Mouse (Mus musculus) lung, postnatal 0 days (tissue): ENCODE results near the gene Smim15. TPM values are rescaled to one million over a fixed set of nuclear protein-coding genes. Genes with fewer than 3 reads are reported as not detected.

Experiments used
- ATAC-seq: fragments of 200-750 bp; cut with Nextera tagmentation; 2 replicates; pipeline ENCODE4 v1.8.0; 2017; ENCODE audit warnings: moderate library complexity
- DNase-seq: peaks from one replicate; pipeline ENCODE4 v3.0.0-alpha.2; 2016; ENCODE audit warnings: low spot score
- H3K27ac ChIP-seq: fragments of 300-500 bp; sonication (generic); 2 replicates; pipeline ENCODE4 v1.5.1; 2014; ENCODE audit warnings: antibody characterized with exemption, mild to moderate bottlenecking, low read length, mixed read lengths
- H3K27me3 ChIP-seq: fragments of 300-500 bp; sonication (generic); replicated peaks from 2 replicates; pipeline ENCODE4 v1.6.1; 2014; ENCODE audit warnings: low read length, mixed read lengths; ENCODE audit not compliant: insufficient read depth
- H3K36me3 ChIP-seq: fragments of 300-500 bp; sonication (generic); 2 replicates; pipeline ENCODE4 v1.6.1; 2014; ENCODE audit warnings: low read length, mixed read lengths; ENCODE audit not compliant: insufficient read depth
- H3K4me1 ChIP-seq: fragments of 300-500 bp; sonication (generic); 2 replicates; pipeline ENCODE4 v1.6.1; 2014; ENCODE audit warnings: antibody characterized with exemption, low read depth, low read length, mixed read lengths; ENCODE audit not compliant: insufficient read depth
- H3K4me2 ChIP-seq: fragments of 300-500 bp; sonication (generic); replicated peaks from 2 replicates; pipeline ENCODE4 v1.6.1; 2014; ENCODE audit warnings: low read depth, mild to moderate bottlenecking, low read length, moderate library complexity, mixed read lengths
- H3K4me3 ChIP-seq: fragments of 300-500 bp; sonication (generic); 2 replicates; pipeline ENCODE4 v1.5.1; 2014; ENCODE audit warnings: low read depth, low read length
- H3K9ac ChIP-seq: fragments of 300-500 bp; sonication (generic); replicated peaks from 2 replicates; pipeline ENCODE4 v1.6.1; 2014; ENCODE audit warnings: low read depth, mild to moderate bottlenecking
- H3K9me3 ChIP-seq: fragments of 300-500 bp; sonication (generic); 2 replicates; pipeline ENCODE4 v1.6.1; 2016; ENCODE audit warnings: low read length, mixed read lengths
- CTCF ChIP-seq: IDR thresholded peaks from 2 replicates; pipeline ENCODE4 v1.5.1; 2016; ENCODE audit warnings: antibody characterized with exemption, mild to moderate bottlenecking
- EP300 ChIP-seq: IDR thresholded peaks from 2 replicates; pipeline ENCODE4 v1.6.1; 2016; ENCODE audit warnings: antibody characterized with exemption, mild to moderate bottlenecking, control low read depth
- WGBS: fragments of 180-500 bp; shearing (Covaris S2); extraction: QIAGEN DNeasy Blood & Tissue Kit; methylation state at CpG from one replicate; pipeline ENCODE4 v1.1.7; 2014; 5-methylcytosine and 5-hydroxymethylcytosine counted together
- polyA plus RNA-seq: library from polyadenylated mRNA; unstranded; fragments of >200 nt; fragmentation: Nextera tagmentation; extraction: Ambion mirVana; gene quantifications from 2 replicates; pipeline ENCODE4 v1.2.1, GENCODE M21; 2015

Smim15 gene
- polyA plus RNA-seq, 1 experiment from 2014 or later: 65.7 TPM

DNA sequence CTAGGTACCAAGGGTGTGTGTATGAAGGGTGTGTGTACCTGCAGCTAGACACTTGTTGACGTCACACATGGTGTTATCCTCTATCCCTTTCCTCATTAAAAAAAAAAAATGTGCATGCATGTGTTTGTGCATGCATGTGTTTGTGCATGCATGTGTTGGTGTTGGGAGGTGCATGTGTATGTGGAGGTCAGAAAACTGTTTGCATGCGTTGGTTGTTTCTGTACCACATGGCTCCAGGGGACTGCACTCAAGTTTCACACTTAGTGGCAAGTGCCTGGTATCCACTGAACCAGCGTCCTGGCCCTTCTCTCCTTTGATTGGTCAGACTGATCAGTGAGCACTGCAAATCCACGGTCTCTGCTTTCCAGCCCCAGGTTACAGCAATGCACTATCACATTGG, 42.5 kb downstream of the Smim15 start:
- Histone ChIP-seq H3K27ac (no peak overlapping the region), H3K9ac (no peak overlapping the region), H3K36me3 (no peaks in the 10 kb centered on the region), H3K4me2 (no peak overlapping the region), H3K4me1 (no peaks in the 10 kb centered on the region), H3K9me3 (no peaks in the 10 kb centered on the region), H3K4me3 (no peak overlapping the region), H3K27me3 (no peaks in the 10 kb centered on the region)
- TF ChIP-seq EP300: no peak
- no peak for TF ChIP-seq CTCF
- 78% methylated on average over 4 of the region's 4 CpGs for WGBS
- no peak for DNase-seq
- no peak for ATAC-seq

DNA sequence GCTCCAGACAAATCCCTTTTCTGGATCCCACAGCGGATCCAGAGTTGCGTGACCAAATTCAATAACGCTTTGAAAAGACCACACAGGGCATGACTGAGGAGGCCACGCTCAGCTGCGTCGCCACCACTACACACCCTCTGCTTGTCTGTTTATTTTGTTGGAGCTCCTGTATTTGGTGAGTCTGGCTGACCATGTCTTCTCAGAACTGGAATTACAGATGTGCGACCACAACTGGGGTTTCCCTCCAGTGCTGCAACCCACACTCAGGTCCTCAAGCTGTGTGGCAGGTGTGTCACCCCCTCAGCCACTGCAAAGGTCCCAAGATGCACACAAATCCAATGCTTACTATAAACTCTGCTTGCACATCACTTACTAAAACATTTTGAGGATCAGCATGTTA, 48.0 kb downstream of the Smim15 start:
- no peaks in the 10 kb centered on the region for H3K9me3 ChIP-seq
- 90% methylated on average over 7 of the region's 7 CpGs for whole genome bisulfite sequencing

DNA sequence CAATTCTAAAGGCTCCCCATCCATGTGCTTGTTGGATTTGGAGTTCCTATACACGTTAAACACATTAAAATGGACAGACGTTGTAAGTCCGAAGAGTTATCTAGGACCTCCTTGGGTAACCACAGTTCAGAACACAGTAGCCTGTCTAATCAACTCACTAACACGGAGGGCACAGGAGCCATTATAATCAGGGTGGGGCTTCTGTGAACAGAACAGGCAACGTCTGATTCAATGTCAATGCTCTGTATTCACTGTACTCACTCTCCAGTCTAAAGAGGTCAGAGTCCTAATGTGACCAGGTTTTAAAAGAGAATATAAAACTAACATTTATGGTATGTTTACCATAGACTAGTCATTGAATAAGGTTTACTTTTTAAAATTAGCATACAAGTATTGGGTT, 50.4 kb downstream of the Smim15 start:
- ATAC-seq (no peak), DNase-seq (no peak)
- Histone ChIP-seq H3K36me3 (no peaks in the 10 kb centered on the region), H3K9me3 (no peaks in the 10 kb centered on the region), H3K27me3 (no peaks in the 10 kb centered on the region), H3K27ac (no peak overlapping the region), H3K4me1 (no peaks in the 10 kb centered on the region; the same call in 1 of the 2 replicates), H3K4me3 (no peak overlapping the region), H3K9ac (no peak overlapping the region), H3K4me2 (no peak overlapping the region)
- TF ChIP-seq CTCF (no peak), EP300 (no peak)
- 92% methylated on average over 5 of the region's 5 CpGs for WGBS

More for the DNA sequence above, 48.0 kb downstream of the Smim15 start:
- H3K4me1 ChIP-seq: no peaks in the 10 kb centered on the region; the same call in 1 of the 2 replicates
- no peaks in the 10 kb centered on the region for H3K27me3 ChIP-seq
- DNase-seq (no peak), ATAC-seq (no peak)
- no peak overlapping the region for H3K4me3 ChIP-seq
- no peak overlapping the region for H3K4me2 ChIP-seq
- no peak overlapping the region for H3K27ac ChIP-seq
- no peak overlapping the region for H3K9ac ChIP-seq
- no peaks in the 10 kb centered on the region for H3K36me3 ChIP-seq
- TF ChIP-seq EP300 (no peak), CTCF (no peak)

- no peaks in the 10 kb centered on the region for H3K36me3 ChIP-seq
- no peak for TF ChIP-seq EP300
- TF ChIP-seq CTCF: no peak
- no peak overlapping the region for H3K4me3 ChIP-seq
- H3K4me2 ChIP-seq: no peak overlapping the region
- H3K9me3 ChIP-seq: no peaks in the 10 kb centered on the region
- H3K4me1 ChIP-seq: no peaks in the 10 kb centered on the region; the same call in 1 of the 2 replicates
- 51% methylated on average over 7 of the region's 7 CpGs for WGBS
- ATAC-seq (peak; percentile 14; the same call in 1 of the 2 replicates), DNase-seq (peak; percentile 22)
- no peaks in the 10 kb centered on the region for H3K27me3 ChIP-seq
- no peak overlapping the region for H3K9ac ChIP-seq
- no peak overlapping the region for H3K27ac ChIP-seq
Measured at GRCm38 (mm10) chr13:108095617-108096016, 51.4 kb downstream of the Smim15 start.

- WGBS: 32% methylated on average over 7 of the region's 7 CpGs
- Histone ChIP-seq H3K36me3 (no peaks in the 10 kb centered on the region), H3K4me2 (peak overlapping the region; percentile 40), H3K9me3 (no peaks in the 10 kb centered on the region), H3K4me1 (no peaks in the 10 kb centered on the region; the same call in 1 of the 2 replicates), H3K27ac (no peak overlapping the region), H3K9ac (no peak overlapping the region), H3K4me3 (no peak overlapping the region), H3K27me3 (no peaks in the 10 kb centered on the region)
- TF ChIP-seq CTCF: no peak
- DNase-seq (peak; percentile 72), ATAC-seq (peak; percentile 74)
Measured at GRCm38 (mm10) chr13:108096446-108096845, 52.2 kb downstream of the Smim15 start.

Other genes with a start within 250 kb of the Smim15 start
- gene Ndufaf2, start 114.2 kb downstream of the Smim15 start, polyA plus RNA-seq: 35.7 and 37.2 TPM in 2 replicates
- gene Ercc8, start 114.3 kb downstream of the Smim15 start, polyA plus RNA-seq: 8.3 and 9.0 TPM in 2 replicates
- gene Elovl7, start 170.0 kb downstream of the Smim15 start, polyA plus RNA-seq: 10.1 and 12.9 TPM in 2 replicates